Comparison of ENCODE assay signal across 17 mouse cellular contexts in the genomic region with DNA sequence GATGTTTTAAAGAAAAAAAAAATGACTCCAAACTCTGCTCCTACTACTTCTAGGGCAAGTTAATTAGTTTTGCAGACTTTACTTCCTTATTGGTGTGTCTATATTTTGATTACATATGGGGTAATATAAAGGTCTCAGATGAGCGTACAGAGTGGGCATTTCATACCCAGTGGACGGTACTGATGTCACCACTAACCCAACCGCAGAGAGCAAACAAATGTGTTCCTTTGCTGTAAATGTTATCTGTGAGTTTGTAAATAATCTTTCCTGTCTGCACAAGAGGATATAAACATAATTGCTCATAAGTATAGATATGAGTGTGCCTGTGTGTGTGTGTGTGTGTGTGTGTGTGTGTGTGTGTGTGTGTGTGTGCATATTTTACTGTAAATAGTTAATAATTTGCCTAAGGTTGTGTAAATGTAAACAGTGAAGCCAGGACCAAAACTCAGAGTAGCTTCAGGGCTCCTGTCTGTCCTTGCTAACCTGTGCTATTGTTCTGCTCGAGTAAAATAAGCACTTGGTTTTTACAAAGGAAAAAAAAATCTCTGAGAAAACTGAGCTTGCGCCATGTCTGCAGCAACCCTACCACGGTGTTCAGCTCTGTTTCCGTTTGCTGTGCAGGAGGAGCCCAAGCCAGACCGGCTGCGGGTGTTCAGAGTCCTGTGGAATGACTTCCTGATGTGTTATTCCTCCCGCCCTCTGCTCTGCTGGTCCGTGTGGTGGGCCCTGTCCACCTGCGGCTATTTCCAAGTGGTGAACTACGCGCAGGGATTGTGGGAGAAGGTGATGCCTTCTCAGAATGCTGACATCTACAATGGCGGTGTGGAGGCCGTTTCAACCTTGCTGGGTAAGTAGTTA. TPM values are rescaled to one million over a fixed set of nuclear protein-coding genes. Genes with fewer than 3 reads are reported as not detected.
DNase-seq lines count a peak whose midpoint lies in the region; ATAC-seq and TF ChIP-seq lines count a peak whose summit lies in the region.
"Had no signal": no experiment of that assay in that cellular context is flagged by ENCODE, and none has a peak within 500 bp of the region (broad histone marks: within the 10 kb centered on the region; RNA-seq: fewer than 3 reads in every experiment).

No protein-coding gene starts in this region.

- no peak overlapping the region for H3K4me3 ChIP-seq in kidney, embryonic 15.5 days (replicated peaks)
- H3K4me3 ChIP-seq in lung, postnatal 0 days (ENCODE audit: low read depth, low read length) = no peak overlapping the region
- no peak overlapping the region for H3K4me3 ChIP-seq in liver, embryonic 15.5 days (replicated peaks)
- no peak overlapping the region for H3K4me3 ChIP-seq in midbrain, embryonic 15.5 days
- no peak overlapping the region for H3K4me3 ChIP-seq in heart, embryonic 11.5 days (ENCODE audit: low read depth, low read length)
- H3K4me3 ChIP-seq: heart, embryonic 15.5 days; hindbrain, embryonic 10.5 days; megakaryocyte, embryonic 14.5 days had no signal

- H3K27me3 ChIP-seq in kidney, embryonic 15.5 days = no peaks in the 10 kb centered on the region
- H3K27me3 ChIP-seq in lung, postnatal 0 days (replicated peaks; ENCODE audit: insufficient read depth, low read length) = no peaks in the 10 kb centered on the region
- no peaks in the 10 kb centered on the region for H3K27me3 ChIP-seq in liver, embryonic 15.5 days
- no peaks in the 10 kb centered on the region for H3K27me3 ChIP-seq in midbrain, embryonic 15.5 days (replicated peaks)
- no peaks in the 10 kb centered on the region for H3K27me3 ChIP-seq in heart, embryonic 11.5 days (ENCODE audit: control insufficient read depth, insufficient read depth, low read length)
- H3K27me3 ChIP-seq: heart, embryonic 15.5 days; megakaryocyte, embryonic 14.5 days had no signal

- peaks cover 40% of the 10 kb centered on the region for H3K36me3 ChIP-seq in kidney, embryonic 15.5 days
- H3K36me3 ChIP-seq in lung, postnatal 0 days (ENCODE audit: insufficient read depth, low read length) = peaks cover 7% of the 10 kb centered on the region; the same call in 1 of the 2 replicates
- peaks cover 51% of the 10 kb centered on the region for H3K36me3 ChIP-seq in liver, embryonic 15.5 days (replicated peaks)
- H3K36me3 ChIP-seq in midbrain, embryonic 15.5 days (replicated peaks) = no peaks in the 10 kb centered on the region
- peaks cover 5% of the 10 kb centered on the region for H3K36me3 ChIP-seq in heart, embryonic 11.5 days (ENCODE audit: control insufficient read depth, insufficient read depth, low read length)

- 0 out of 2 replicates have a peak, but pooled peaks have one; percentile 22 for ATAC-seq in kidney, embryonic 15.5 days (replicated peaks; ENCODE audit: low FRiP score)
- peak; percentile 57 for ATAC-seq in lung, postnatal 0 days
- ATAC-seq in liver, embryonic 15.5 days (ENCODE audit: insufficient read depth) = 0 out of 2 replicates have a peak, but pooled peaks have one; percentile 26
- ATAC-seq in midbrain, embryonic 15.5 days (replicated peaks) = no peak
- ATAC-seq in heart, embryonic 11.5 days (replicated peaks; ENCODE audit: insufficient number of reproducible peaks, low FRiP score, low TSS enrichment) = no peak
- ATAC-seq: midbrain, embryonic 16.5 days had no signal

- H3K9me3 ChIP-seq in kidney, embryonic 15.5 days (replicated peaks) = no peaks in the 10 kb centered on the region
- H3K9me3 ChIP-seq in lung, postnatal 0 days (ENCODE audit: low read length) = no peaks in the 10 kb centered on the region
- H3K9me3 ChIP-seq in liver, embryonic 15.5 days (replicated peaks) = no peaks in the 10 kb centered on the region
- no peaks in the 10 kb centered on the region for H3K9me3 ChIP-seq in midbrain, embryonic 15.5 days
- no peaks in the 10 kb centered on the region for H3K9me3 ChIP-seq in heart, embryonic 11.5 days (replicated peaks; ENCODE audit: control insufficient read depth, low read length)
- H3K9me3 ChIP-seq: heart, embryonic 15.5 days; hindbrain, embryonic 10.5 days; megakaryocyte, embryonic 14.5 days had no signal

- DNase-seq in kidney, postnatal 14 days = no peak
- peak; percentile 41 for DNase-seq in lung, postnatal 0 days (ENCODE audit: low spot score)
- DNase-seq in lung, adult 18-20 months = no peak
- no peak for DNase-seq in cerebellum, postnatal 4 days (ENCODE audit: low spot score in 2 of 2)
- DNase-seq: adrenal gland, adult 8-10 months; cerebellum, adult 11-12 months; heart, adult 18-20 months; left cerebral cortex, postnatal 4 days; lung, embryonic 14.5 days had no signal

- no peaks in the 10 kb centered on the region for H3K4me1 ChIP-seq in kidney, embryonic 15.5 days
- H3K4me1 ChIP-seq in lung, postnatal 0 days (ENCODE audit: insufficient read depth, low read depth, low read length) = no peaks in the 10 kb centered on the region
- H3K4me1 ChIP-seq in liver, embryonic 15.5 days (replicated peaks) = 0 out of 2 replicates have a peak, but pooled peaks cover 4% of the 10 kb centered on the region
- no peaks in the 10 kb centered on the region for H3K4me1 ChIP-seq in midbrain, embryonic 15.5 days
- H3K4me1 ChIP-seq in heart, embryonic 11.5 days (ENCODE audit: control insufficient read depth, insufficient read depth, low read length) = no peaks in the 10 kb centered on the region
- H3K4me1 ChIP-seq: heart, embryonic 15.5 days; hindbrain, embryonic 10.5 days had no signal

- no peak overlapping the region for H3K9ac ChIP-seq in kidney, embryonic 15.5 days
- no peak overlapping the region for H3K9ac ChIP-seq in lung, postnatal 0 days (replicated peaks; ENCODE audit: low read depth)
- no peak overlapping the region for H3K9ac ChIP-seq in liver, embryonic 15.5 days
- no peak overlapping the region for H3K9ac ChIP-seq in midbrain, embryonic 15.5 days
- no peak overlapping the region for H3K9ac ChIP-seq in heart, embryonic 11.5 days (ENCODE audit: low read depth, low read length)
- H3K9ac ChIP-seq: heart, embryonic 15.5 days; lung, embryonic 14.5 days had no signal

- WGBS in kidney, embryonic 15.5 days = 72% methylated on average over 16 of the region's 16 CpGs
- 65% methylated on average over 16 of the region's 16 CpGs for WGBS in lung, postnatal 0 days
- WGBS in liver, embryonic 15.5 days (ENCODE audit: insufficient replicate concordance) = 71% methylated on average over 16 of the region's 16 CpGs
- WGBS in midbrain, embryonic 15.5 days = 89% methylated on average over 16 of the region's 16 CpGs
- WGBS in heart, embryonic 11.5 days (ENCODE audit: insufficient replicate concordance) = 82% methylated on average over 16 of the region's 16 CpGs

- TF ChIP-seq EP300 in lung, postnatal 0 days (IDR thresholded peaks at IDR 0.05) = peak; percentile 66

- H3K4me2 ChIP-seq in kidney, embryonic 15.5 days = no peak overlapping the region
- H3K4me2 ChIP-seq in lung, postnatal 0 days (replicated peaks; ENCODE audit: low read depth, low read length) = no peak overlapping the region
- no peak overlapping the region for H3K4me2 ChIP-seq in liver, embryonic 15.5 days
- no peak overlapping the region for H3K4me2 ChIP-seq in midbrain, embryonic 15.5 days
- no peak overlapping the region for H3K4me2 ChIP-seq in heart, embryonic 11.5 days
- H3K4me2 ChIP-seq: heart, embryonic 15.5 days; lung, embryonic 14.5 days had no signal

- TF ChIP-seq CTCF in lung, postnatal 0 days (IDR thresholded peaks at IDR 0.05) = no peak

- H3K27ac ChIP-seq in kidney, embryonic 15.5 days = peak overlapping the region; percentile 48; the same call in 1 of the 2 replicates
- H3K27ac ChIP-seq in lung, postnatal 0 days (ENCODE audit: low read length) = no peak overlapping the region
- H3K27ac ChIP-seq in liver, embryonic 15.5 days (replicated peaks) = no peak overlapping the region
- H3K27ac ChIP-seq in midbrain, embryonic 15.5 days = no peak overlapping the region
- H3K27ac ChIP-seq in heart, embryonic 11.5 days (ENCODE audit: low read depth, low read length) = no peak overlapping the region
- H3K27ac ChIP-seq: heart, embryonic 15.5 days; hindbrain, embryonic 10.5 days had no signal

RNA-seq across cellular contexts. Expression of a gene that starts 11.6 kb away (rescaled TPM):
- polyA plus RNA-seq in kidney, embryonic 15.5 days (2015; fragmentation: Nextera tagmentation; extraction: Ambion mirVana) = 9.1 and 10.4 TPM in 2 replicates
- polyA plus RNA-seq in lung, postnatal 0 days (2015; fragmentation: Nextera tagmentation; extraction: Ambion mirVana) = 3.8 and 3.9 TPM in 2 replicates
- polyA plus RNA-seq in liver, embryonic 15.5 days (2015; fragmentation: Nextera tagmentation; extraction: Ambion mirVana) = 26.0 and 27.7 TPM in 2 replicates
- polyA plus RNA-seq in midbrain, embryonic 15.5 days (2015; fragmentation: Nextera tagmentation; extraction: Ambion mirVana) = 7.7 and 9.0 TPM in 2 replicates
- polyA plus RNA-seq in heart, embryonic 11.5 days (2014; fragmentation: Nextera tagmentation; extraction: Ambion mirVana) = 8.9 TPM in 2 replicates

RNA-seq across cellular contexts. Expression of a gene that starts 15.0 kb away (rescaled TPM):
- polyA plus RNA-seq in kidney, embryonic 15.5 days (2015; fragmentation: Nextera tagmentation; extraction: Ambion mirVana) = 11.0 and 11.4 TPM in 2 replicates
- polyA plus RNA-seq in lung, postnatal 0 days (2015; fragmentation: Nextera tagmentation; extraction: Ambion mirVana) = 14.4 and 19.3 TPM in 2 replicates
- 2.8 and 3.2 TPM in 2 replicates for polyA plus RNA-seq in liver, embryonic 15.5 days (2015; fragmentation: Nextera tagmentation; extraction: Ambion mirVana)
- polyA plus RNA-seq in midbrain, embryonic 15.5 days (2015; fragmentation: Nextera tagmentation; extraction: Ambion mirVana) = 24.8 and 25.7 TPM in 2 replicates
- 8.4 and 9.9 TPM in 2 replicates for polyA plus RNA-seq in heart, embryonic 11.5 days (2014; fragmentation: Nextera tagmentation; extraction: Ambion mirVana)

RNA-seq across cellular contexts. Expression of a gene that starts 43.5 kb away (rescaled TPM):
- polyA plus RNA-seq in kidney, embryonic 15.5 days (2015; fragmentation: Nextera tagmentation; extraction: Ambion mirVana) = 48.6 and 51.2 TPM in 2 replicates
- polyA plus RNA-seq in lung, postnatal 0 days (2015; fragmentation: Nextera tagmentation; extraction: Ambion mirVana) = 17.7 and 18.8 TPM in 2 replicates
- polyA plus RNA-seq in liver, embryonic 15.5 days (2015; fragmentation: Nextera tagmentation; extraction: Ambion mirVana) = 9.0 and 10.4 TPM in 2 replicates
- 29.6 and 35.7 TPM in 2 replicates for polyA plus RNA-seq in midbrain, embryonic 15.5 days (2015; fragmentation: Nextera tagmentation; extraction: Ambion mirVana)
- polyA plus RNA-seq in heart, embryonic 11.5 days (2014; fragmentation: Nextera tagmentation; extraction: Ambion mirVana) = 22.0 and 22.2 TPM in 2 replicates

RNA-seq across cellular contexts. Expression of a gene that starts 46.9 kb away (rescaled TPM):
- 30.9 and 32.7 TPM in 2 replicates for polyA plus RNA-seq in kidney, embryonic 15.5 days (2015; fragmentation: Nextera tagmentation; extraction: Ambion mirVana)
- polyA plus RNA-seq in lung, postnatal 0 days (2015; fragmentation: Nextera tagmentation; extraction: Ambion mirVana) = 27.8 and 27.9 TPM in 2 replicates
- polyA plus RNA-seq in liver, embryonic 15.5 days (2015; fragmentation: Nextera tagmentation; extraction: Ambion mirVana) = 8.8 and 9.2 TPM in 2 replicates
- 30.0 and 30.6 TPM in 2 replicates for polyA plus RNA-seq in midbrain, embryonic 15.5 days (2015; fragmentation: Nextera tagmentation; extraction: Ambion mirVana)
- 25.8 and 30.1 TPM in 2 replicates for polyA plus RNA-seq in heart, embryonic 11.5 days (2014; fragmentation: Nextera tagmentation; extraction: Ambion mirVana)

Comparison
In these comparisons a context has a peak if more than half of its experiments do, and no peak if none do; other contexts are left out.
1. ATAC-seq: peak in kidney, embryonic 15.5 days (single experiment), lung, postnatal 0 days (single experiment) and liver, embryonic 15.5 days (single experiment); none in midbrain, embryonic 15.5 days (single experiment) and heart, embryonic 11.5 days (single experiment).